Mouse (Mus musculus): ENCODE results near the gene Etd. TPM values are rescaled to one million over a fixed set of nuclear protein-coding genes. Genes with fewer than 3 reads are reported as not detected.
"Not testable (repeated sequence)": the region's sequence is repeated elsewhere in the genome, so short reads cannot be mapped to it uniquely, and the experiment has no call there.

Etd gene
- polyA plus RNA-seq (2012; ENCODE audit: insufficient read depth, insufficient read length, missing spikeins), result not detected in 2 replicates

DNA sequence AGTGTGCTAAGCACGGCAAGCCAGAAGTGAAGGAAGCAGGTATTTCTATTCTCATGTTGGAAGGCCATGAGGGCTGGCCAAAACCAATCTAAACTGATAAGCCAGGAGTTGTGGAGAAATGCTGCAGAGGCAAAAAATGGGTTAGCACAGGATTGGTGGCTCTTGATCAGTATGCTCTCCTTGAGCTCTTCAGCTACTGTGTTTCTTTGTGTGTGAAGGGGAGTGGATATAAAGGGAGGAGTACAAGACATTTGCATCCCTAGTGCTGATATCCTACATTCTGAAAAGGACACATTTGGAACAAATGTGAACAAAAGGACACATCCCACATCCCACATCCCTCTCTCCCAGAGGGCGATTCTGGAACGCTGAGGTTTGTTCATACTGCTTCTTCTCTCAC is at the start of gene Etd:
Gene Etd (plus strand): TSS at position 301 of the 400 bp plus-strand sequence.
- Histone ChIP-seq H3K4me1 (ENCODE audit: control insufficient read depth, insufficient read depth, insufficient read length, low read length) (no peaks in the 10 kb centered on the region), H3K27ac (replicated peaks; ENCODE audit: low read depth, low read length) (no peak within 1 kb of the TSS), H3K4me3 (ENCODE audit: insufficient read depth, low read depth, low read length) (no peak within 1 kb of the TSS)

DNA sequence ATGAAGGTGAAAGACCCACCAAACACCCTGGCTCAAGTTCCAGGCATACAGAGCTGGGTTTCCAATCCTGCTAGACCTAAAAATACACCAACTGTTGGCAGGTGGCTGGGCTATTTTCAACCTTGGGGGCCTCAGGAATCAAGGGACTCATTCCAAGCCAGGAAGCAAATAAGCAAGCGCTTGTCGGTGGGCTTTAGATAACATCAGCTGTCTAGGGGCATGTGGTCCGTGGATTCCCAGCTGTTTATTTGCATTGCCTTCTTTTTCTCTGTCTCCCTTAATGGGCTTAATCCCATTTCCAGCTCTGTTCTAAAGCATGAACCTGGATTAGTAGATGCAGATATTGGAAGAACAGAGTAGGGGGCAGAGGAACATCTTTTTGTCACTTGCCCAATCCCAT is 48.4 kb upstream of the Etd start:
- H3K27ac ChIP-seq (replicated peaks; ENCODE audit: low read depth, low read length), result no peak overlapping the region
- H3K4me3 ChIP-seq (ENCODE audit: insufficient read depth, low read depth, low read length), result no peak overlapping the region
- no peaks in the 10 kb centered on the region for H3K4me1 ChIP-seq (ENCODE audit: control insufficient read depth, insufficient read depth, insufficient read length, low read length)

DNA sequence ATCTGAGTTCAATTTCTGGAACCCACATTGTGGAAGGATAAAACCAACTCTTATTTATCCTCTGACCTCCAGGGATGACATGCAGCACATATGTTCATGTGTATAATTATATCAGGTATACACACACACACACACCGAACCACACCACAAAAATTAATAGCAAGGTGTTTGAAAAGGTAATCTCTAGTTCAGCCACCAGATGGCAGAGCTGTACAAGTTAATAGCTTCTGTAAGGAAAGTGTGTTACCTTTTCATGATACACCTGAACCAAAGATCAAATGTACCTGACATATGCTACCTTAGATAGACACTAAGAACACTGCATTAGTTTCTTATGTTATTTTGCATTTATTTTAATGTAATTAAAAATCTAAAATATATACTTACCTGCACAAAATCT is 1.8 kb upstream of the Etd start:
- Histone ChIP-seq H3K4me1 (ENCODE audit: control insufficient read depth, insufficient read depth, insufficient read length, low read length) (no peaks in the 10 kb centered on the region), H3K27ac (replicated peaks; ENCODE audit: low read depth, low read length) (no peak overlapping the region), H3K4me3 (ENCODE audit: insufficient read depth, low read depth, low read length) (no peak overlapping the region)

DNA sequence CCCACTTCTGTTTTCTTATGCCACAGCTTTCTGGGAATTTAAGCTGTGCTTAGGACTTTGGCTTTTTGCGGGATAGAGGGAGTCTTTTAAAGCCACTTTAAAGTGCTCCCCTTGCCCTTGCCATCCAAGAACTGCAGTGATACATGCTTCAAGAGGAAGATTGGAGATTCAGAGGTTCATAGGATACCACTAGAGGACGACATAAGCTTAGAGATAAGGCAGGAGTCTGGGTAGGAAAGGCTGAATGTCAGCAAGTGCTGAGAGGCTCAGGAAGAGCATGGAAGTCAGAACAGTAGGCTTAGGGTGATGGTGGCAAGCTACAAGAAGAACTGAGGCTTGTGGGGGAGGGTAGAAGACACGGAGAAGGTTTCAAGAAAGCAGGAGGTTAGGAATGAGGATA is 24.9 kb downstream of the Etd start:
- Histone ChIP-seq H3K27ac (replicated peaks; ENCODE audit: low read depth, low read length) (no peak overlapping the region), H3K4me3 (ENCODE audit: insufficient read depth, low read depth, low read length) (no peak overlapping the region), H3K4me1 (ENCODE audit: control insufficient read depth, insufficient read depth, insufficient read length, low read length) (no peaks in the 10 kb centered on the region)

DNA sequence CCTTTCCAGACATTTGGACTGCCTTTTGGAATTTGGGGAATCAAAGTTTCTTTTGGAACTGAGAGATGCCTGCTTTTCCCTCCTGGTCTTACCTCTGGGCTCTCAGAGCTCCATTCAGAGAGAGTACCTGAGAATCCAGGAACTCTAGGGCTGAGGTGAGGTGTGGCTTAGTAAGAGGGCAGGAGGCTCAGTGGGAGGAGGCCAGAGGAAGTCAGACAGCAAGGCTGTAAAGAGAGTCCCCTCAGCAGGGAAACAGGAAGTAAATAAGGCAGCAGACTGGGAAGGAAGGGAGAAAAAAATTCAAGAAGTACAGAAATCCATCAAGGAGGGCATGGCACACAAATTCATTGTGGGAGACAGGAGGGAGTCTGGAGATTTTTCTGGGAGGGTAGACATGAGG is 29.5 kb downstream of the Etd start:
- not testable (repeated sequence) for H3K4me3 ChIP-seq (ENCODE audit: insufficient read depth, low read depth, low read length); H3K27ac ChIP-seq (replicated peaks; ENCODE audit: low read depth, low read length)

More for the DNA sequence above, 29.5 kb downstream of the Etd start:
- not testable (repeated sequence) for H3K4me1 ChIP-seq (ENCODE audit: control insufficient read depth, insufficient read depth, insufficient read length, low read length)

Other genes starting within 250 kb of the Etd start
- gene Plac1, start 194.8 kb upstream of the Etd start, polyA plus RNA-seq (2012; ENCODE audit: insufficient read depth, insufficient read length, missing spikeins), result not detected in 2 replicates
- 2.2 and 3.8 TPM in 2 replicates for gene Fam122b, start 165.1 kb upstream of the Etd start, polyA plus RNA-seq (2012; ENCODE audit: insufficient read depth, insufficient read length, missing spikeins)
- not detected in 2 replicates for gene Fam122c, start 161.5 kb upstream of the Etd start, polyA plus RNA-seq (2012; ENCODE audit: insufficient read depth, insufficient read length, missing spikeins)
- 35.4 and 38.9 TPM in 2 replicates for gene Mospd1, start 64.4 kb upstream of the Etd start, polyA plus RNA-seq (2012; ENCODE audit: insufficient read depth, insufficient read length, missing spikeins)
- gene Rtl8c, start 173.1 kb downstream of the Etd start, polyA plus RNA-seq (2012; ENCODE audit: insufficient read depth, insufficient read length, missing spikeins), result 7.7 and 10.1 TPM in 2 replicates
- gene Gm14597, start 174.1 kb downstream of the Etd start, polyA plus RNA-seq (2012; ENCODE audit: insufficient read depth, insufficient read length, missing spikeins), result not detected in 2 replicates
- 42.4 and 42.7 TPM in 2 replicates for gene Rtl8a, start 208.8 kb downstream of the Etd start, polyA plus RNA-seq (2012; ENCODE audit: insufficient read depth, insufficient read length, missing spikeins)
- gene Rtl8b, start 235.5 kb downstream of the Etd start, polyA plus RNA-seq (2012; ENCODE audit: insufficient read depth, insufficient read length, missing spikeins), result 15.3 and 19.4 TPM in 2 replicates